Mouse (Mus musculus) limb, embryonic 14.5 days (tissue): Measurements from ENCODE around the gene Shc3. TPM values are rescaled to one million over a fixed set of nuclear protein-coding genes. Genes with fewer than 3 reads are reported as not detected.

Experiments used
- ATAC-seq: fragments of 200-750 bp; cut with Nextera tagmentation; 2 replicates; pipeline ENCODE4 v1.8.0; 2017; ENCODE audit warnings: low read depth, moderate number of reproducible peaks, moderate TSS enrichment; ENCODE audit not compliant: low FRiP score
- DNase-seq: peaks from one replicate; pipeline ENCODE4 v3.0.0-alpha.2; 2015; ENCODE audit warnings: low spot score
- H3K27ac ChIP-seq: fragments of 300-500 bp; sonication (generic); replicated peaks from 2 replicates; pipeline ENCODE4 v1.5.1; 2014; ENCODE audit warnings: low read depth, mild to moderate bottlenecking, low read length, moderate library complexity, mixed read lengths
- H3K27me3 ChIP-seq: fragments of 300-500 bp; sonication (generic); 2 replicates; pipeline ENCODE4 v1.6.1; 2014; ENCODE audit warnings: low read length, mixed read lengths; ENCODE audit not compliant: control insufficient read depth, insufficient read depth
- H3K36me3 ChIP-seq: fragments of 300-500 bp; sonication (generic); 2 replicates; pipeline ENCODE4 v1.6.1; 2014; ENCODE audit warnings: mild to moderate bottlenecking, low read length, moderate library complexity, mixed read lengths; ENCODE audit not compliant: control insufficient read depth, insufficient read depth
- H3K4me1 ChIP-seq: fragments of 300-500 bp; sonication (generic); 2 replicates; pipeline ENCODE4 v1.6.1; 2014; ENCODE audit warnings: antibody characterized with exemption, low read length, mixed read lengths; ENCODE audit not compliant: control insufficient read depth, insufficient read depth
- H3K4me2 ChIP-seq: fragments of 300-500 bp; sonication (generic); replicated peaks from 2 replicates; pipeline ENCODE4 v1.6.1; 2014; ENCODE audit warnings: low read depth, mild to moderate bottlenecking, low read length, moderate library complexity; ENCODE audit not compliant: severe bottlenecking
- H3K4me3 ChIP-seq: fragments of 300-500 bp; sonication (generic); replicated peaks from 2 replicates; pipeline ENCODE4 v1.5.1; 2014; ENCODE audit warnings: low read length
- H3K9ac ChIP-seq: fragments of 300-500 bp; sonication (generic); 2 replicates; pipeline ENCODE4 v1.6.1; 2014; ENCODE audit warnings: mild to moderate bottlenecking, low read depth, low read length, moderate library complexity; ENCODE audit not compliant: severe bottlenecking
- H3K9me3 ChIP-seq: fragments of 300-500 bp; sonication (generic); 2 replicates; pipeline ENCODE4 v1.6.1; 2016; ENCODE audit warnings: low read length; ENCODE audit not compliant: control insufficient read depth
- POLR2A ChIP-seq: fragments of 200-500 bp; IDR thresholded peaks from 2 replicates; pipeline ENCODE4 v1.8.0; 2012; ENCODE audit warnings: inconsistent platforms, mild to moderate bottlenecking, moderate library complexity, borderline replicate concordance; ENCODE audit not compliant: insufficient read depth, insufficient read length; ENCODE audit errors: extremely low read depth
- WGBS: fragments of 180-500 bp; shearing (Covaris S2); extraction: QIAGEN DNeasy Blood & Tissue Kit; methylation state at CpG from one replicate; pipeline ENCODE4 v1.1.7; 2014; 5-methylcytosine and 5-hydroxymethylcytosine counted together
- polyA plus RNA-seq, 2 experiments: library from polyadenylated mRNA; depleted of rRNA in 1 of 2; stranded (reverse) in 1 of 2; unstranded in 1 of 2; fragments of >200 nt; fragmentation: Nextera tagmentation in 1 of 2; extraction: Ambion mirVana in 1 of 2; gene quantifications; 2 replicates each; pipeline versions ENCODE4 v1.2.1 to v1.2.3; 2012 to 2014

Gene Shc3
- polyA plus RNA-seq, 2 experiments = 0.69 to 1.1 TPM

DNA sequence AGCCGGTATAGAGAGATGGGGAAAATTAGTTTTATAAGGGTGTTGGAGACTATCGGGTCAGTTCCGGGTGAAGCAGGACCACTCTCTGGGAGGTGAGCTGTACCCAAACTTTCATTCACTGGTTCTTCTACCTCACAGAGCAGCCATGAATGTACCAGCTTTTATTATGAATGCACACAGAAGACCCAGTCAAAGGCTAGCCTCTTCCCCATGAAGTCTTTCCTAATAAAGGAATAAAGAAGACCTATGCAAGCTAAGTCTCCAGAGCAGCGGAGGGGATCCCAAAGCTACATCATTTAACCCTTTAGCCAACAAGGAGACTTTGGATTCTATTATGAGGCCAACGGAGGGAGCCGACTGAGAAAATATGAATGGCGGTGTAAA lies 458 bp upstream of the Shc3 start:
- no peaks in the 10 kb centered on the region for H3K9me3 ChIP-seq
- H3K4me2 ChIP-seq = peak overlapping the region; percentile 51
- TF ChIP-seq POLR2A = no peak
- H3K4me1 ChIP-seq = peaks cover 23% of the 10 kb centered on the region
- H3K4me3 ChIP-seq = peak overlapping the region; percentile 33
- peaks cover 63% of the 10 kb centered on the region for H3K27me3 ChIP-seq
- no peak overlapping the region for H3K9ac ChIP-seq
- no peak overlapping the region for H3K27ac ChIP-seq
- 4% methylated on average over 7 of the region's 7 CpGs for WGBS
- DNase-seq (no peak), ATAC-seq (no peak)
- no peaks in the 10 kb centered on the region for H3K36me3 ChIP-seq

DNA sequence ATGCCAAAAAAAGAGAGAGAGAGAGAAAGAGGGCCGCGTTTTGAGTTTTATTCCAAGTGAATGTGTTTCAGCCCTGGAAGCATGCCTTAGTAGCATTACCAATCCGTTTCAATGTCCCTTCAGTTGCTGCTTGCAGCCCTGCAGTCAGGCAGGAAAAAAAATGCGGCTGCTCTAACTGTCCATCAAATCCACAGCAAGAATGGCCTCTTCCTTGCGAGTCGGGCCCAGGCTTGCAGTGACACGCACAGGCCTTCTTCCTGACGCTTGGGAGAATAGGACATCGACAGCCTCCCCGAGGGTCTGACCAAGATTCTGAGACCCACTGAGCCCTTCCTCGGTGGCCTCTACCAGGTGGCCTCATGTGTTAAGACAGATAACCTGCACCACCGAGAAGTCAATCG lies 718 bp downstream of the Shc3 start:
- H3K4me3 ChIP-seq = peak overlapping the region; percentile 33
- no peaks in the 10 kb centered on the region for H3K9me3 ChIP-seq
- peak overlapping the region; percentile 51 for H3K4me2 ChIP-seq
- H3K27me3 ChIP-seq = peaks cover 64% of the 10 kb centered on the region
- H3K4me1 ChIP-seq = peaks cover 23% of the 10 kb centered on the region
- TF ChIP-seq POLR2A = no peak
- 0% methylated on average over 13 of the region's 13 CpGs for WGBS
- no peak overlapping the region for H3K27ac ChIP-seq
- ATAC-seq = no peak
- 0 out of 2 replicates have a peak overlapping the region, but pooled peaks have one; percentile 2 for H3K9ac ChIP-seq
- no peaks in the 10 kb centered on the region for H3K36me3 ChIP-seq
- peak; percentile 42 for DNase-seq

GRCm38 (mm10) chr13:51567411-51567851 lies 1.8 kb downstream of the Shc3 start:
- Histone ChIP-seq H3K4me2 (peak overlapping the region; percentile 94), H3K36me3 (no peaks in the 10 kb centered on the region), H3K9ac (peak overlapping the region; percentile 55), H3K4me1 (peaks cover 23% of the 10 kb centered on the region), H3K9me3 (no peaks in the 10 kb centered on the region), H3K4me3 (peak overlapping the region; percentile 48), H3K27me3 (peaks cover 64% of the 10 kb centered on the region), H3K27ac (no peak overlapping the region)
- WGBS = under 1% methylated on average over 38 of the region's 38 CpGs
- ATAC-seq = no peak
- TF ChIP-seq POLR2A = no peak
- DNase-seq = no peak

DNA sequence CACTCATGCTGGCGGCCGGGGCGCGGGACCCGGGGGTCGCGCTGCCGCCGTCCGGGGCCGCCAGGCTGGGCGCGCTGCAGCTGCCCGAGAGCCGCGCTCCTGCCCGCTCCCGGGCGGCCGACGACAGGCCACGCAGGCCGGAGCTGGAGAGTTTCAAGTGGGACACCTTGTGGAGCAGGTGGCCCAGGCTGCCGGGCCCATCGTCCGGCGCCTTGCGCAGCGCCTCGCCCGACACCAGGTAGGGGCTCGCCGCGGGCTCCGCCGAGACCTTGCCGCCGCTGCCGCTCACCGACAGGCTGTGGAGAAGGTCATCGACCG lies 2.2 kb downstream of the Shc3 start:
- peak overlapping the region; percentile 94 for H3K4me2 ChIP-seq
- DNase-seq (no peak), ATAC-seq (no peak)
- under 1% methylated on average over 33 of the region's 42 CpGs for WGBS
- no peak for TF ChIP-seq POLR2A
- H3K9ac ChIP-seq = peak overlapping the region; percentile 55
- H3K27ac ChIP-seq = no peak overlapping the region
- no peaks in the 10 kb centered on the region for H3K9me3 ChIP-seq
- H3K36me3 ChIP-seq = no peaks in the 10 kb centered on the region
- peaks cover 64% of the 10 kb centered on the region for H3K27me3 ChIP-seq
- peaks cover 23% of the 10 kb centered on the region for H3K4me1 ChIP-seq
- H3K4me3 ChIP-seq = peak overlapping the region; percentile 48

DNA sequence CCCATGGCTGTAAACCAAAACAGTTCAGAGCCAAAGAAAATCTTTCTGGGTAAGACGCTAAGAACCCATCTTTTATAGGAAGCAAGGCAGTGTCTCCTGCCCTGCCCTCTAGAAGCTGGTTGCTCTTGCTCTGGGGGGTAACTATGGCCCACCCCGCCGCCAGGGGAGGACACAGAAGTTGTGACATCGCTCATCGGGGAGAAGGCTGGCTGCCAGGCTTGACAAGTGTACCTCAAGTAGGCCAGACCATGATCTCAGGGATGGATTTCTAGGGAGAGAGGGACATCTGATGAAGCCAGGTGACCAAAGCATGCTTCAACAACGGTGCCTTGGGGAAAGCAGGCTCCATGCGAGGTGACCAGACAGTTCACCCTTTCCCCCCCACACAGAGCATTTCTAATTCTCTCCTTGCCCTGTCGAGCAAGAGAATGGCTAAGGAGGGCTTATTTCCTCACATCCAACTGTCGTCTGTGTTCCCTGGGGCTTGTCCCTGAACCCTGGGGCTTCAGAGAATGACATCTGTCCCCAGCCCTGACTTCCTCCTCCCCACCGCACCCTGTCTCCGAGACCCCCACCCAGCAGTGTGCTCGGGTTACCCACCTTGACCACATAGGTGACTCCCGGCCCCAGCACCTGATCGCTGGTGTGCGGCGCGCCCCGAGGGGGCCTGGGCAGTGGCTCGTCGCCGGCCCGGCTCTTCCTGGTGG lies 2.7 kb downstream of the Shc3 start:
- Histone ChIP-seq H3K4me2 (peak overlapping the region; percentile 94), H3K27ac (no peak overlapping the region), H3K9ac (peak overlapping the region; percentile 55), H3K4me1 (peaks cover 23% of the 10 kb centered on the region), H3K4me3 (peak overlapping the region; percentile 48), H3K27me3 (peaks cover 64% of the 10 kb centered on the region), H3K9me3 (no peaks in the 10 kb centered on the region), H3K36me3 (no peaks in the 10 kb centered on the region)
- WGBS = 10% methylated on average over 20 of the region's 22 CpGs
- ATAC-seq (no peak), DNase-seq (no peak)
- no peak for TF ChIP-seq POLR2A
